Mouse (Mus musculus): ENCODE data around the gene Gm340. TPM values are rescaled to one million over a fixed set of nuclear protein-coding genes. Genes with fewer than 3 reads are reported as not detected.

Gene Gm340
- polyA plus RNA-seq, 1 experiment from 2014 or later: 3.1 TPM

- Histone ChIP-seq H3K36me3 (peaks cover 36% of the 10 kb centered on the region), H3K27ac (no peak overlapping the region), H3K9me3 (no peaks in the 10 kb centered on the region), H3K4me3 (no peak overlapping the region), H3K9ac (no peak overlapping the region), H3K27me3 (replicated peaks) (no peaks in the 10 kb centered on the region), H3K4me2 (replicated peaks) (no peak overlapping the region), H3K4me1 (peaks cover 6% of the 10 kb centered on the region; the same call in 1 of the 2 replicates)
- no peak for ATAC-seq (ENCODE audit: low FRiP score, low read depth)
- WGBS: 93% methylated on average over 20 of the region's 20 CpGs
Measured at GRCm38 (mm10) chr19:41587431-41588222, 5.5 kb downstream of the Gm340 start.

GRCm38 (mm10) chr19:41589026-41589425, 6.9 kb downstream of the Gm340 start:
- ATAC-seq (ENCODE audit: low FRiP score, low read depth): no peak
- H3K4me1 ChIP-seq: peaks cover 6% of the 10 kb centered on the region; the same call in 1 of the 2 replicates
- H3K9ac ChIP-seq: no peak overlapping the region
- no peaks in the 10 kb centered on the region for H3K9me3 ChIP-seq
- 86% methylated on average over 7 of the region's 7 CpGs for WGBS
- no peaks in the 10 kb centered on the region for H3K27me3 ChIP-seq (replicated peaks)
- no peak overlapping the region for H3K4me3 ChIP-seq
- H3K27ac ChIP-seq: no peak overlapping the region
- no peak overlapping the region for H3K4me2 ChIP-seq (replicated peaks)
- H3K36me3 ChIP-seq: peaks cover 22% of the 10 kb centered on the region

- Histone ChIP-seq H3K9ac (no peak overlapping the region), H3K27ac (no peak overlapping the region), H3K4me3 (no peak overlapping the region), H3K9me3 (no peaks in the 10 kb centered on the region), H3K36me3 (peaks cover 15% of the 10 kb centered on the region), H3K4me1 (peaks cover 6% of the 10 kb centered on the region; the same call in 1 of the 2 replicates), H3K4me2 (replicated peaks) (no peak overlapping the region), H3K27me3 (replicated peaks) (no peaks in the 10 kb centered on the region)
- ATAC-seq (ENCODE audit: low FRiP score, low read depth): no peak
- WGBS: 83% methylated on average over 8 of the region's 8 CpGs
Measured at GRCm38 (mm10) chr19:41589681-41590080, 7.5 kb downstream of the Gm340 start.

GRCm38 (mm10) chr19:41591808-41592207, 9.6 kb downstream of the Gm340 start:
- ATAC-seq (ENCODE audit: low FRiP score, low read depth): 0 out of 2 replicates have a peak, but pooled peaks have one; percentile 21
- WGBS: 73% methylated on average over 12 of the region's 12 CpGs
- Histone ChIP-seq H3K4me1 (peaks cover 6% of the 10 kb centered on the region; the same call in 1 of the 2 replicates), H3K4me2 (replicated peaks) (no peak overlapping the region), H3K9ac (no peak overlapping the region), H3K27ac (no peak overlapping the region), H3K36me3 (no peaks in the 10 kb centered on the region), H3K27me3 (replicated peaks) (no peaks in the 10 kb centered on the region), H3K9me3 (no peaks in the 10 kb centered on the region), H3K4me3 (no peak overlapping the region)

- ATAC-seq (ENCODE audit: low FRiP score, low read depth): no peak
- no peak overlapping the region for H3K4me3 ChIP-seq
- peaks cover 14% of the 10 kb centered on the region for H3K36me3 ChIP-seq
- peaks cover 6% of the 10 kb centered on the region for H3K4me1 ChIP-seq
- no peak overlapping the region for H3K4me2 ChIP-seq (replicated peaks)
- no peaks in the 10 kb centered on the region for H3K9me3 ChIP-seq
- no peaks in the 10 kb centered on the region for H3K27me3 ChIP-seq (replicated peaks)
- no peak overlapping the region for H3K27ac ChIP-seq
- 88% methylated on average over 6 of the region's 6 CpGs for WGBS
- H3K9ac ChIP-seq: no peak overlapping the region
Measured at GRCm38 (mm10) chr19:41597170-41597894, 15.2 kb downstream of the Gm340 start.

- no peaks in the 10 kb centered on the region for H3K9me3 ChIP-seq
- no peak overlapping the region for H3K9ac ChIP-seq
- H3K4me2 ChIP-seq (replicated peaks): no peak overlapping the region
- H3K27me3 ChIP-seq (replicated peaks): no peaks in the 10 kb centered on the region
- no peak overlapping the region for H3K27ac ChIP-seq
- H3K36me3 ChIP-seq: peaks cover 23% of the 10 kb centered on the region
- H3K4me1 ChIP-seq: peaks cover 6% of the 10 kb centered on the region
- WGBS: 46% methylated on average over 11 of the region's 11 CpGs
- H3K4me3 ChIP-seq: no peak overlapping the region
- ATAC-seq (ENCODE audit: low FRiP score, low read depth): no peak
Measured at GRCm38 (mm10) chr19:41600647-41601046, 18.5 kb downstream of the Gm340 start.

GRCm38 (mm10) chr19:41606208-41606987, 24.2 kb downstream of the Gm340 start:
- 75% methylated on average over 10 of the region's 10 CpGs for WGBS

GRCm38 (mm10) chr19:41611683-41612082, 29.5 kb downstream of the Gm340 start:
- Histone ChIP-seq H3K4me3 (no peak overlapping the region), H3K9me3 (no peaks in the 10 kb centered on the region), H3K36me3 (peaks cover 13% of the 10 kb centered on the region), H3K27me3 (replicated peaks) (0 out of 2 replicates have a peak, but pooled peaks cover 10% of the 10 kb centered on the region), H3K4me1 (peaks cover 13% of the 10 kb centered on the region), H3K9ac (no peak overlapping the region), H3K27ac (no peak overlapping the region), H3K4me2 (replicated peaks) (no peak overlapping the region)
- WGBS: 83% methylated on average over 6 of the region's 6 CpGs
- ATAC-seq (ENCODE audit: low FRiP score, low read depth): no peak

More at GRCm38 (mm10) chr19:41606208-41606987, 24.2 kb downstream of the Gm340 start:
- Histone ChIP-seq H3K4me1 (no peaks in the 10 kb centered on the region), H3K36me3 (peaks cover 31% of the 10 kb centered on the region), H3K9ac (no peak overlapping the region), H3K9me3 (no peaks in the 10 kb centered on the region), H3K27me3 (replicated peaks) (no peaks in the 10 kb centered on the region), H3K27ac (no peak overlapping the region), H3K4me2 (replicated peaks) (no peak overlapping the region), H3K4me3 (no peak overlapping the region)
- no peak for ATAC-seq (ENCODE audit: low FRiP score, low read depth)

GRCm38 (mm10) chr19:41613325-41614087, 31.3 kb downstream of the Gm340 start:
- H3K27ac ChIP-seq: no peak overlapping the region
- peak overlapping the region; percentile 18 for H3K4me2 ChIP-seq (replicated peaks)
- no peak for ATAC-seq (ENCODE audit: low FRiP score, low read depth)

GRCm38 (mm10) chr19:41615606-41616224, 33.5 kb downstream of the Gm340 start:
- H3K36me3 ChIP-seq: peaks cover 5% of the 10 kb centered on the region; the same call in 1 of the 2 replicates
- H3K9me3 ChIP-seq: no peaks in the 10 kb centered on the region
- H3K4me1 ChIP-seq: peaks cover 32% of the 10 kb centered on the region
- 0 out of 2 replicates have a peak, but pooled peaks cover 10% of the 10 kb centered on the region for H3K27me3 ChIP-seq (replicated peaks)
- no peak for ATAC-seq (ENCODE audit: low FRiP score, low read depth)
- H3K4me2 ChIP-seq (replicated peaks): no peak overlapping the region
- H3K4me3 ChIP-seq: no peak overlapping the region
- H3K9ac ChIP-seq: 0 out of 2 replicates have a peak overlapping the region, but pooled peaks have one; percentile 22
- 57% methylated on average over 11 of the region's 11 CpGs for WGBS
- H3K27ac ChIP-seq: no peak overlapping the region

More at GRCm38 (mm10) chr19:41613325-41614087, 31.3 kb downstream of the Gm340 start:
- H3K4me1 ChIP-seq: peaks cover 22% of the 10 kb centered on the region
- WGBS: 28% methylated on average over 16 of the region's 16 CpGs
- H3K27me3 ChIP-seq (replicated peaks): 0 out of 2 replicates have a peak, but pooled peaks cover 10% of the 10 kb centered on the region
- peaks cover 9% of the 10 kb centered on the region; the same call in 1 of the 2 replicates for H3K36me3 ChIP-seq
- H3K9me3 ChIP-seq: no peaks in the 10 kb centered on the region
- no peak overlapping the region for H3K4me3 ChIP-seq
- H3K9ac ChIP-seq: no peak overlapping the region

GRCm38 (mm10) chr19:41616274-41616673, 34.1 kb downstream of the Gm340 start:
- H3K9me3 ChIP-seq: no peaks in the 10 kb centered on the region
- no peaks in the 10 kb centered on the region for H3K36me3 ChIP-seq
- 84% methylated on average over 6 of the region's 6 CpGs for WGBS
- H3K4me3 ChIP-seq: no peak overlapping the region
- peaks cover 32% of the 10 kb centered on the region for H3K4me1 ChIP-seq
- 0 out of 2 replicates have a peak, but pooled peaks cover 10% of the 10 kb centered on the region for H3K27me3 ChIP-seq (replicated peaks)
- no peak overlapping the region for H3K27ac ChIP-seq
- no peak for ATAC-seq (ENCODE audit: low FRiP score, low read depth)
- no peak overlapping the region for H3K9ac ChIP-seq
- H3K4me2 ChIP-seq (replicated peaks): no peak overlapping the region

All from neural tube, embryonic 12.5 days (tissue).